Comparison of ENCODE assay signal across 10 mouse cellular contexts in the genomic region with DNA sequence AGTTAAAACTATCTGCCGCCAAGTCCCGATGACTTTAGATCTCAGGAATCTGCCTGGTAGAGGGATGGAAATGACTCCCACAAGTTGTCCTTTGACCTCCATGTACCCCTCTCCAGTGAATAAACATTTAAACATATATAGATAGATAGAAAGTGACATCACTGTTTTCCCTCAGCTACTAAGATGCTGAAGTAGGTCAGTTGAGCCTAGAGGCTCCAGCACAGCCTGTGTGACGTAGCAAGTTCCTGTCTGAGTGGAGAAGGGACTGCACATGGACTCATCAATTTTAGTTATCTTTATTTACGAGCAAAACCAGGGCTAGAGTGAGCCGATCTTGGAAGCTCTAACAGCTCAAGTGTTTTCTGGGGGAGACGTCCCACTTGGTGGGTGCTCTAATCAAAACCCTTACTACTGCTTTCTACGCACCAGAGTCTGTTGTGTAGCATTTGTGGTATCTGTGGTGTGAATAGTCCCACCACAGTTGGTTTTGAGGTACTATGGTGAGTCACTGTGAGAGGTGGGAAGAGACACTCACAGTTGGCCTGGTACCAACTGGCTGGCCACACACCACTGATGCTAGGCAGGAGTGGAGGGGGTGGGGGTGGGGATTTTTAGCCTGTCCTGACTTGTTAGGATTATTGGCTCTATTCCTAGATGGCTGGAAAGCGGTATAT. TPM values are rescaled to one million over a fixed set of nuclear protein-coding genes. Genes with fewer than 3 reads are reported as not detected.
DNase-seq lines count a peak whose midpoint lies in the region; ATAC-seq and TF ChIP-seq lines count a peak whose summit lies in the region.
"Had no signal": no experiment of that assay in that cellular context is flagged by ENCODE, and none has a peak within 500 bp of the region (broad histone marks: within the 10 kb centered on the region; RNA-seq: fewer than 3 reads in every experiment).

No protein-coding gene starts in this region.

- peak; percentile 51 for DNase-seq in adrenal gland, postnatal 14 days
- DNase-seq in adrenal gland, adult 18-20 months (ENCODE audit: low spot score in 2 of 2), result no peak
- no peak for DNase-seq in liver, adult 2 months (ENCODE audit: extremely low read depth, low read depth, low spot score)
- DNase-seq in natural killer cell, adult 2 months (ENCODE audit: low spot score in 2 of 2), result peak; percentile 44 to 72
- no peak for DNase-seq in gastrocnemius, postnatal 4 days (ENCODE audit: low spot score in 2 of 2)
- DNase-seq: adrenal gland, adult 8-10 months had no signal

- H3K79me2 ChIP-seq in liver, adult 2 months (ENCODE audit: control insufficient read depth, insufficient read depth, low read length), result peaks cover 7% of the 10 kb centered on the region; the same call in 1 of the 2 replicates

- WGBS in liver, adult 2 months, result 64% methylated on average over 8 of the region's 8 CpGs
- 45% methylated on average over 8 of the region's 8 CpGs for WGBS in liver, embryonic 12.5 days (ENCODE audit: insufficient replicate concordance)
- 93% methylated on average over 8 of the region's 8 CpGs for WGBS in forebrain, embryonic 16.5 days

- ATAC-seq in liver, embryonic 12.5 days, result no peak
- peak; percentile 50 to 64 for ATAC-seq in hematopoietic stem cell, adult 5-6 weeks (replicated peaks in 1 of 2; ENCODE audit: insufficient read depth in 1 of 2, low FRiP score in 2 of 2, low TSS enrichment in 1 of 2, low read depth in 1 of 2, poor library complexity in 2 of 2, severe bottlenecking in 2 of 2)
- no peak for ATAC-seq in forebrain, embryonic 16.5 days

- TF ChIP-seq CTCF in liver, adult 2 months (IDR thresholded peaks at IDR 0.05; ENCODE audit: low read depth, low read length), result no peak

- no peaks in the 10 kb centered on the region for H3K36me3 ChIP-seq in liver, adult 2 months (ENCODE audit: control insufficient read depth, insufficient read depth, low read length)
- no peaks in the 10 kb centered on the region for H3K36me3 ChIP-seq in liver, embryonic 12.5 days
- no peaks in the 10 kb centered on the region for H3K36me3 ChIP-seq in forebrain, embryonic 16.5 days (ENCODE audit: control insufficient read depth, insufficient read depth)
- H3K36me3 ChIP-seq: midbrain, embryonic 12.5 days had no signal

- H3K4me1 ChIP-seq in liver, adult 2 months (ENCODE audit: control insufficient read depth, insufficient read depth, low read length), result 0 out of 2 replicates have a peak, but pooled peaks cover 8% of the 10 kb centered on the region
- H3K4me1 ChIP-seq in liver, embryonic 12.5 days, result peaks cover 36% of the 10 kb centered on the region
- H3K4me1 ChIP-seq in forebrain, embryonic 16.5 days (replicated peaks; ENCODE audit: control insufficient read depth, insufficient read depth, low read length), result peaks cover 8% of the 10 kb centered on the region

- H3K9ac ChIP-seq in liver, adult 2 months (ENCODE audit: low read depth, low read length), result no peak overlapping the region
- H3K9ac ChIP-seq in liver, embryonic 12.5 days, result no peak overlapping the region
- no peak overlapping the region for H3K9ac ChIP-seq in forebrain, embryonic 16.5 days (replicated peaks; ENCODE audit: low read depth, low read length)
- H3K9ac ChIP-seq: midbrain, embryonic 12.5 days had no signal

- TF ChIP-seq POLR2A in liver, adult 2 months (IDR thresholded peaks at IDR 0.05; ENCODE audit: extremely low read depth, insufficient read depth, low read length), result no peak

- H3K4me3 ChIP-seq in liver, adult 2 months (ENCODE audit: insufficient read depth, low read depth, low read length), result no peak overlapping the region
- no peak overlapping the region for H3K4me3 ChIP-seq in liver, embryonic 12.5 days
- no peak overlapping the region for H3K4me3 ChIP-seq in forebrain, embryonic 16.5 days (replicated peaks; ENCODE audit: low read length)
- H3K4me3 ChIP-seq: midbrain, embryonic 12.5 days had no signal

- H3K9me3 ChIP-seq in liver, embryonic 12.5 days (replicated peaks), result no peaks in the 10 kb centered on the region
- H3K9me3 ChIP-seq in forebrain, embryonic 16.5 days (ENCODE audit: control insufficient read depth, low read length), result no peaks in the 10 kb centered on the region
- H3K9me3 ChIP-seq: midbrain, embryonic 12.5 days had no signal

- H3K4me2 ChIP-seq in liver, embryonic 12.5 days, result no peak overlapping the region
- H3K4me2 ChIP-seq in forebrain, embryonic 16.5 days (ENCODE audit: low read length), result no peak overlapping the region
- H3K4me2 ChIP-seq: midbrain, embryonic 12.5 days had no signal

- no peaks in the 10 kb centered on the region for H3K27me3 ChIP-seq in liver, adult 2 months (ENCODE audit: control insufficient read depth, insufficient read depth, low read length)
- H3K27me3 ChIP-seq in liver, embryonic 12.5 days (replicated peaks), result no peaks in the 10 kb centered on the region
- no peaks in the 10 kb centered on the region for H3K27me3 ChIP-seq in forebrain, embryonic 16.5 days (replicated peaks; ENCODE audit: control insufficient read depth, insufficient read depth, low read length)
- H3K27me3 ChIP-seq: midbrain, embryonic 12.5 days had no signal

- H3K27ac ChIP-seq in liver, adult 2 months (replicated peaks; ENCODE audit: insufficient read depth, low read depth, low read length), result 0 out of 2 replicates have a peak overlapping the region, but pooled peaks have one; percentile 5
- H3K27ac ChIP-seq in liver, embryonic 12.5 days, result no peak overlapping the region
- H3K27ac ChIP-seq in forebrain, embryonic 16.5 days (ENCODE audit: low read length), result no peak overlapping the region
- H3K27ac ChIP-seq: midbrain, embryonic 12.5 days had no signal

RNA-seq across cellular contexts. Expression of a gene that starts 43.1 kb away (rescaled TPM):
- total RNA-seq in adrenal gland, postnatal 14 days (2021), result 135 and 142 TPM in 2 replicates
- total RNA-seq in adrenal gland, adult 18-20 months (2021), result 100 to 1,000 TPM; 241 to 257 TPM
- total RNA-seq in liver, adult 2 months (2014; rRNA removed), result 68.7 and 85.5 TPM in 2 replicates
- 41.4 and 48.0 TPM in 2 replicates for polyA plus RNA-seq in liver, adult 2 months (2012; rRNA removed)
- 17.8 and 18.8 TPM in 2 replicates for polyA plus RNA-seq in liver, embryonic 12.5 days (2016; fragmentation: Nextera tagmentation; extraction: Ambion mirVana)
- 93.9 and 95.8 TPM in 2 replicates for total RNA-seq in hematopoietic stem cell, adult 5-6 weeks (2017)
- 34.6 and 38.0 TPM in 2 replicates for polyA plus RNA-seq in forebrain, embryonic 16.5 days (2015; fragmentation: Nextera tagmentation; extraction: Ambion mirVana)
- 10 to 100 TPM; 26.5 to 27.9 TPM for total RNA-seq in gastrocnemius, postnatal 4 days (2021)

Comparison
In these comparisons a context has a peak if more than half of its experiments do, and no peak if none do; other contexts are left out.
1. DNase-seq: peak in adrenal gland, postnatal 14 days (single experiment) and natural killer cell, adult 2 months (2 of 2); none in adrenal gland, adult 18-20 months (0 of 2), liver, adult 2 months (single experiment) and gastrocnemius, postnatal 4 days (0 of 2).
2. ATAC-seq: peak in hematopoietic stem cell, adult 5-6 weeks (2 of 2); none in liver, embryonic 12.5 days (single experiment) and forebrain, embryonic 16.5 days (single experiment).